Mouse (Mus musculus) liver, embryonic 14.5 days (tissue): ENCODE data around the gene Zfp710. TPM values are rescaled to one million over a fixed set of nuclear protein-coding genes. Genes with fewer than 3 reads are reported as not detected.
A peak's percentile ranks its signal among the peaks of the same experiment; 100 is the strongest.

Experiments
- ATAC-seq: fragments of 200-750 bp; cut with Nextera tagmentation; 2 replicates; pipeline ENCODE4 v1.8.0; 2017; ENCODE audit warnings: moderate number of reproducible peaks, mild to moderate bottlenecking, moderate library complexity; ENCODE audit not compliant: insufficient read depth
- DNase-seq, 3 experiments: peaks; one replicate each; pipeline ENCODE4 v3.0.0-alpha.2; 2012 to 2013; ENCODE audit warnings: low read depth in 3 of 3, low spot score in 3 of 3
- H3K27ac ChIP-seq: fragments of 300-500 bp; sonication (generic); 2 replicates; pipeline ENCODE4 v1.5.1; 2014; ENCODE audit warnings: moderate library complexity, mild to moderate bottlenecking, control low read depth, inconsistent platforms
- H3K27me3 ChIP-seq: fragments of 300-500 bp; sonication (generic); 2 replicates; pipeline ENCODE4 v1.6.1; 2014; ENCODE audit warnings: mild to moderate bottlenecking, low read length, moderate library complexity; ENCODE audit not compliant: control insufficient read depth, insufficient read depth
- H3K36me3 ChIP-seq: fragments of 300-500 bp; sonication (generic); replicated peaks from 2 replicates; pipeline ENCODE4 v1.6.1; 2014; ENCODE audit warnings: low read depth; ENCODE audit not compliant: control insufficient read depth, insufficient read depth
- H3K4me1 ChIP-seq, 2 experiments: fragments of 200-500 bp in 1 of 2; fragments of 300-500 bp in 1 of 2; sonication (generic) in 1 of 2; replicated peaks; 2 replicates each; pipeline ENCODE4 v1.6.1; 2012 to 2014; ENCODE audit warnings: antibody characterized with exemption in 1 of 2, inconsistent platforms in 1 of 2, low read length in 1 of 2; ENCODE audit not compliant: control insufficient read depth in 2 of 2, insufficient read depth in 2 of 2
- H3K4me2 ChIP-seq: fragments of 300-500 bp; sonication (generic); 2 replicates; pipeline ENCODE4 v1.6.1; 2014; ENCODE audit warnings: low read depth, mild to moderate bottlenecking, control low read depth, moderate library complexity
- H3K4me3 ChIP-seq, 2 experiments: fragments of 200-500 bp in 1 of 2; fragments of 300-500 bp in 1 of 2; sonication (generic) in 1 of 2; 2 replicates each; pipeline ENCODE4 v1.5.1; 2012 to 2014; ENCODE audit warnings: low read depth in 2 of 2, low read length in 2 of 2, mild to moderate bottlenecking in 2 of 2, control low read depth in 1 of 2, inconsistent platforms in 1 of 2, moderate library complexity in 1 of 2; ENCODE audit not compliant: insufficient read depth in 1 of 2
- H3K9ac ChIP-seq: fragments of 300-500 bp; sonication (generic); replicated peaks from 2 replicates; pipeline ENCODE4 v1.6.1; 2014; ENCODE audit warnings: mild to moderate bottlenecking, control low read depth, moderate library complexity
- H3K9me3 ChIP-seq: fragments of 300-500 bp; sonication (generic); 2 replicates; pipeline ENCODE4 v1.6.1; 2016; ENCODE audit warnings: low read length, mixed read lengths; ENCODE audit not compliant: control insufficient read depth
- CTCF ChIP-seq: IDR thresholded peaks from 2 replicates; pipeline ENCODE4 v1.5.1; 2016; ENCODE audit warnings: antibody characterized with exemption, low read depth, control low read depth
- EP300 ChIP-seq: IDR thresholded peaks from 2 replicates; pipeline ENCODE4 v1.6.1; 2016; ENCODE audit warnings: antibody characterized with exemption, low read depth
- WGBS: fragments of 180-500 bp; shearing (Covaris S2); extraction: QIAGEN DNeasy Blood & Tissue Kit; methylation state at CpG from one replicate; pipeline ENCODE4 v1.1.7; 2014; ENCODE audit not compliant: insufficient replicate concordance; 5-methylcytosine and 5-hydroxymethylcytosine counted together
- polyA plus RNA-seq, 2 experiments: library from polyadenylated mRNA; depleted of rRNA in 1 of 2; stranded (reverse) in 1 of 2; unstranded in 1 of 2; fragments of >200 nt; fragmentation: Nextera tagmentation in 1 of 2; extraction: Ambion mirVana in 1 of 2; gene quantifications; 2 replicates each; pipeline versions ENCODE4 v1.2.1 to v1.2.3; 2012 to 2014

Gene Zfp710
- polyA plus RNA-seq, 2 experiments, result 3.7 to 5.9 TPM

DNA sequence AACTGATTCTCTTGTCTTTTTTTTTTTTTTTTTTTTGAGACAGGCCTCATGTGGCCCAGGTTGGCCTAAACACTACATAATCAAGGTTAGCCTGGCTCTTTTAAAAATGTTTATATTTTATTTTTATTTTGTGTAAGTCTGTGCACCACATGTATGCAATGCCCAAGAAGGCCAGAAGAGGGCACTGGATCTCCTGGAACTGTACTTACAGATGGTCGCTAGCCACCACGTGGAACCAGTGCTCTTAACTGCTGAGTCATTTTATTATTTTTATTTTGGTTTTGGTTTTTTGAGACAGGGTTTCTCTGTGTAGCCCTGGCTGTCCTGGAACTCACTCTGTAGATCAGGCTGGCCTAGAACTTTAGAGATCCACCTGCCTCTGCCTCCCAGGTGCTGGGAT lies 13.1 kb upstream of the Zfp710 start:
- Histone ChIP-seq H3K4me3 (no peak overlapping the region), H3K4me2 (no peak overlapping the region), H3K9ac (no peak overlapping the region), H3K27me3 (no peaks in the 10 kb centered on the region), H3K27ac (no peak overlapping the region), H3K9me3 (no peaks in the 10 kb centered on the region), H3K36me3 (no peaks in the 10 kb centered on the region), H3K4me1 (peaks cover 0 to 6% of the 10 kb centered on the region in 2 experiments; a peak in 1 of 4 replicates)
- DNase-seq, result peak in 2 of 3 experiments; percentile 50 to 52
- peak; percentile 69 for TF ChIP-seq CTCF
- no peak for TF ChIP-seq EP300
- 16% methylated on average over 2 of the region's 2 CpGs for WGBS
- ATAC-seq, result no peak

DNA sequence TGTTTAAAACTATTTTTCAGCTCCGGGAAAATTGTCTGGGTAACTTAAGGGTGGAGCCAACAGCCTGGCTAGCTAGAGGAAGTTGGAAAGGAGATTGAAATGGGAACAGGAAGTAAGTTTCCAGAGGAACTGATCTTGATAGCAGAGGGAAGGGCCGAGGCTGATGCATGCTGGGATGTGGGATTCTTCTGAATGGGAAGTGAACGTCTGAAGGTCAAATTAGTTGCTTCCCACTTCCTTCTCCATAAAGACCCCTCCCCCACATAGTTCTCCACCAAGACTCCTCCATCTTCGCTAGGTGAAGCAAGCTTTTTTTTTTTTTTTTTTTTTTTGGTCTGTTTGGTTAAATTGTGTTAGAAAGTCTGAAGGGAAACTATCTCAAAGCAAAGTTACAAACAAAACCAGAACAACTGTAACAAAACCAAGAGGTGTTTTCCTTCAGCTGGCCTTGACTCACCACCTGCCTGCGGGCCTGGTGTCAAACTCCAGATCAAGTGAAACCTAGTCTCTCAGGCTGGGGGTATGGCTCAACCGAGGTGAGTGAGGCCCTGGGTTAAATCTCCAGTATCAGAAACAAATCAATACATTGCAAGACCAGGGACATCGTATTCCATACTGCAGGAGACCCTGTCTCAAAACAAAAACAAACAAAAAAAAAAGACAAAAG lies 10.6 kb upstream of the Zfp710 start:
- no peak for DNase-seq
- H3K27ac ChIP-seq, result no peak overlapping the region
- 33% methylated on average over 7 of the region's 7 CpGs for WGBS

DNA sequence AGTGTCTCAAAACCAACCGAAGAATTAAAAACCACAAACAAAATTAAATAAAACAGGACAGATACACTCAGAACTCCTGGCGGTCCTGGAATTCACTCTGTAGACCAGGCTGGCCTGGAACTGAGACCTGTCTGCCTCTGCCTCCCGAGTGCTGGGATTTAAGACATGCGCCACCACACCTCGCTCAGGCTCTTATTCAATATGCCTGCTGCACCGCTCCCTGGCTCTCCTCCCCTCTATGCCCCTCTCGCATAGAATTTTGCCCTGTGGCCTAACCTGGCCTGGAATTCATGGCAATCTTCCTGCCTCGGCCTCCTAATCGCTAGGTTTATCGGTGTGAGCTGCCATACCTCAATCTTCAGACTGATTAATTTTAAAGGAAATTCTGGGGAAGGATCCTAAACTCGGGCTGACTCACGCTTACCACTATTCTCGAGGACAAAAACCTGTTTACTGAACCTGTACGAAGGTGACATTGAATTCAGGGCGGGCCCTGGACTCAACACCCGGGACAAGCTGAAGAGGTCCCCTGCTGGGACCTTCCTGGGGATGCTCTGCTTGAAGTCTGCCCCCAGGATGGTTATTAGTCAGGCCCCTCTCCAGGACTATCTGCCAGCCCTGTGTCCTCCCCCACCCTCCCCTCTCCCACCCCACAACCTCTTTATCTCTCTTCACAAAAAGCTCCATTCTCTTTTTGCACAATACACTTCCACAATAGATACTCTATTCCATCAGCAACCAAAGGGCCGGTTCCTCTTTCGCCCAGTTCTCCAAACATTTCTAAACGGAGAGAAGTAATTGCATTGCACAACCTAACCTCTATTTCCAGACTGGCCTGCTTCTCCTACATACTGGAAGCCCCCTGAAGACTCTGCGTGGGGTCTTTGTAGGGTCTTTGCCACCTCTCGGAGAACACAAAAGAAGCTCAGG lies 9.5 kb upstream of the Zfp710 start:
- 61% methylated on average over 21 of the region's 21 CpGs for WGBS
- no peak for ATAC-seq
- no peak overlapping the region for H3K9ac ChIP-seq

More for the DNA sequence above, 10.6 kb upstream of the Zfp710 start:
- peaks cover 0 to 6% of the 10 kb centered on the region in 2 experiments; a peak in 1 of 4 replicates for H3K4me1 ChIP-seq
- H3K27me3 ChIP-seq, result no peaks in the 10 kb centered on the region
- H3K9ac ChIP-seq, result no peak overlapping the region
- H3K4me2 ChIP-seq, result no peak overlapping the region
- no peak for ATAC-seq
- H3K36me3 ChIP-seq, result no peaks in the 10 kb centered on the region
- no peak overlapping the region for H3K4me3 ChIP-seq
- no peaks in the 10 kb centered on the region for H3K9me3 ChIP-seq
- TF ChIP-seq EP300, result no peak
- TF ChIP-seq CTCF, result no peak

DNA sequence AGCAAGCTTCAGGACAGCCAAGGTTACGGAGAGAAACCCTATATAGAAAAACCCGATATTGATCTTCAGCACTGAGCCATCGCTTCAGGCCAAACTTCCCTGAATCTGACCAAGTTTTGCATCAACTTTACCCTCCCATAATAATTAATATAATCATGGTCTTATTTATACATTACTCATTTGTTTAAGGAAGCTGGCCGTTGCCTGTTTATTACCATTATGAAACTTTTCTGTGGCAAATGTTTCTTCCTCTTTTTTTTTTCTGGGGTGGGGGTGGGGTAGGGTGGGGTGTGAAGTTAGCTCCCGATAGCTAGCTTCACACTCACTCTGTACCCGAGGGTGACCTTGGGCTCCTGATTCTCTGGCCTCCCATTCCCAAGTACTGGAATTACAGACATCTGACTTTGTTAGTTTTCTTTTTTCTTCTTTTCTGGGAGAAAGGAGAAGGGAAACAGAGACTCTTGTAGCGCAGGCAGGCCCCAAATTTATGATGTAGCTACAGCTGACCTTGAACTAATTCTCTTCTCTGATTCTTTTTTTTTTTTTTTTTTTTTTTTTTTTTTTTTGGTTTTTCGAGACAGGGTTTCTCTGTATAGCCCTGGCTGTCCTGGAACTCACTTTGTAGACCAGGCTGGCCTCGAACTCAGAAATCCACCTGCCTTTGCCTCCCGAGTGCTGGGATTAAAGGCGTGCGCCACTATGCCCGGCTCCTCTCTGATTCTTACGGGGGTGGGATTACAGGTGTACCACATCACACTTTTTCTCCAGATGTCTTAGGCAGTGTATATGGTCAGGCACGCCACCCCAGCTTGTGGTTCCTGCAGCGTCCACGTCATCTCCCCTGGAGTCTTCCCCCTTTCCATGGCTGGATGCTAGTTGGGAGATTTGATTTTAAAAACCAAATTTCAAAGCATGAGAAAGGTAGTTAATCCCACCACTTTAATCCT lies 5.8 kb upstream of the Zfp710 start:
- Histone ChIP-seq H3K9ac (no peak overlapping the region), H3K36me3 (no peaks in the 10 kb centered on the region), H3K4me3 (no peak overlapping the region), H3K9me3 (no peaks in the 10 kb centered on the region), H3K4me2 (no peak overlapping the region), H3K4me1 (peaks cover 0 to 5% of the 10 kb centered on the region in 2 experiments; a peak in 1 of 4 replicates), H3K27ac (no peak overlapping the region), H3K27me3 (no peaks in the 10 kb centered on the region)
- no peak for DNase-seq
- no peak for ATAC-seq
- WGBS, result 52% methylated on average over 16 of the region's 17 CpGs
- TF ChIP-seq EP300 (no peak), CTCF (no peak)

More for the DNA sequence above, 9.5 kb upstream of the Zfp710 start:
- TF ChIP-seq CTCF (no peak), EP300 (no peak)
- H3K27ac ChIP-seq, result no peak overlapping the region
- no peaks in the 10 kb centered on the region for H3K9me3 ChIP-seq
- DNase-seq, result no peak
- no peaks in the 10 kb centered on the region for H3K36me3 ChIP-seq
- H3K27me3 ChIP-seq, result no peaks in the 10 kb centered on the region
- no peak overlapping the region for H3K4me3 ChIP-seq
- H3K4me1 ChIP-seq, result peaks cover 0 to 6% of the 10 kb centered on the region in 2 experiments; a peak in 1 of 4 replicates
- no peak overlapping the region for H3K4me2 ChIP-seq
